Mouse (Mus musculus) frontal cortex, postnatal 10 days (tissue): Measurements from ENCODE around the gene Rabgap1l.
A peak's percentile ranks its signal among the peaks of the same experiment; 100 is the strongest.
"Not testable (repeated sequence)": the region's sequence is repeated elsewhere in the genome, so short reads cannot be mapped to it uniquely, and the experiment has no call there.

Source experiments
- DNase-seq, 2 experiments: peaks; one replicate each; pipeline ENCODE4 v3.0.0; 2022; ENCODE audit warnings: low spot score in 2 of 2, mixed read lengths in 1 of 2

Gene Rabgap1l

GRCm38 (mm10) chr1:160693094-160693447 is 99.9 kb downstream of the Rabgap1l start:
- DNase-seq = peak; percentile 85 to 87

- no peak for DNase-seq
Observed at GRCm38 (mm10) chr1:160692224-160693093, 100.6 kb downstream of the Rabgap1l start.

- DNase-seq = no peak
Observed at GRCm38 (mm10) chr1:160691196-160691590, 101.8 kb downstream of the Rabgap1l start.

GRCm38 (mm10) chr1:160690516-160691195 is 102.4 kb downstream of the Rabgap1l start:
- no peak for DNase-seq

GRCm38 (mm10) chr1:160689511-160689910 is 103.5 kb downstream of the Rabgap1l start:
- no peak for DNase-seq

GRCm38 (mm10) chr1:160684251-160684650 is 108.8 kb downstream of the Rabgap1l start:
- no peak for DNase-seq

GRCm38 (mm10) chr1:160681398-160682050 is 111.5 kb downstream of the Rabgap1l start:
- DNase-seq = no peak

GRCm38 (mm10) chr1:160674763-160675162 is 118.2 kb downstream of the Rabgap1l start:
- no peak for DNase-seq

GRCm38 (mm10) chr1:160672088-160672814 is 120.8 kb downstream of the Rabgap1l start:
- peak in 1 of 2 experiments; percentile 14 for DNase-seq

GRCm38 (mm10) chr1:160655806-160656470 is 137.1 kb downstream of the Rabgap1l start:
- DNase-seq = no peak

- DNase-seq = no peak
Observed at GRCm38 (mm10) chr1:160651691-160652090, 141.3 kb downstream of the Rabgap1l start.

- DNase-seq = no peak
Observed at GRCm38 (mm10) chr1:160645416-160645815, 147.6 kb downstream of the Rabgap1l start.

GRCm38 (mm10) chr1:160628213-160628932 is 164.6 kb downstream of the Rabgap1l start:
- DNase-seq = no peak

GRCm38 (mm10) chr1:160624354-160625120 is 168.5 kb downstream of the Rabgap1l start:
- not testable (repeated sequence) for DNase-seq

- no peak for DNase-seq
Observed at GRCm38 (mm10) chr1:160618201-160618600, 174.8 kb downstream of the Rabgap1l start.

- DNase-seq = no peak
Observed at GRCm38 (mm10) chr1:160606425-160606824, 186.6 kb downstream of the Rabgap1l start.

- DNase-seq = not testable (repeated sequence)
Observed at GRCm38 (mm10) chr1:160603312-160603711, 189.7 kb downstream of the Rabgap1l start.

GRCm38 (mm10) chr1:160597369-160597768 is 195.6 kb downstream of the Rabgap1l start:
- DNase-seq = no peak

- no peak for DNase-seq
Observed at GRCm38 (mm10) chr1:160596948-160597270, 196.1 kb downstream of the Rabgap1l start.
